Mouse (Mus musculus): Measurements from ENCODE around the gene Lamc3. TPM values are rescaled to one million over a fixed set of nuclear protein-coding genes. Genes with fewer than 3 reads are reported as not detected.

Lamc3 gene
- total RNA-seq, 2 experiments from 2014 or later, result 0.62 to 0.95 TPM

DNA sequence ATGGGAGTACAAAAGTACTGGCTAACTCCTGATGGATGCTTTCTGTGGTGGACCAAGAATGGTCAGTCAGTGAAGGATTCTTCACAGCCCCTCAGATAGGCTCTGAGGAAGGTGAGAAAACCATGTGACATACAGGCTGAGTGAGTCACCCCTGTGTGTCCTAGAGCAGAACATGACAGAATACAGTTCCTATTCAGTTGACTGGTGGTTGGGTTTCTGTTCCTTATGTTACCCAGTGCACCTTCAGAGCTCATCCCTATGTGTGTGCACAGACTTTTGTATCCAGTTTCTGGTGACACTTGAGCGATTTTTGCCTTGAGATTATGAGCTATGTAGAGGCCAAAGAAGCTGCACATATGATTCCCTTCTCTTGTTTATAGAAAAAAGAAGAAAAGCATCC, 100.7 kb downstream of the Lamc3 start:
- no peak for DNase-seq

DNA sequence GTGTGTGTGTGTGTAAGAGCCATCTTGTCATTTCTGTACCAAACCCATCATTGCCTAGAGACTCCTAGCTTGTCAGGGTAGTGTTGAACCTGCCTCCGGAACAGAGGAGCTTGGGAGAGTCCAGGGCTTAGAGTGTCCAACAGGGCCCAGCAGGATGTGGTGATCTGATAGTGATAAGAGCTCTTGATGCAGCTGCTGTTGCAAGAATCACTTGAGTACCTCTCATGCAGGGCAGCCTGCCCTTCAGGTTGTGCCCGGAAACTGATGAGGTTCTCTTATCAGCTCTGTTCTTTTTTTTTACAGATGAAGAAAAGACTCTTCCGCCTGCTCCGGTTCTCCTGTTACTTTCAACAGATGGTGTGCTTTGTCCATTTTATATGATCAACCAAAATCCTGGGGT, 103.9 kb downstream of the Lamc3 start:
- DNase-seq, result no peak

DNA sequence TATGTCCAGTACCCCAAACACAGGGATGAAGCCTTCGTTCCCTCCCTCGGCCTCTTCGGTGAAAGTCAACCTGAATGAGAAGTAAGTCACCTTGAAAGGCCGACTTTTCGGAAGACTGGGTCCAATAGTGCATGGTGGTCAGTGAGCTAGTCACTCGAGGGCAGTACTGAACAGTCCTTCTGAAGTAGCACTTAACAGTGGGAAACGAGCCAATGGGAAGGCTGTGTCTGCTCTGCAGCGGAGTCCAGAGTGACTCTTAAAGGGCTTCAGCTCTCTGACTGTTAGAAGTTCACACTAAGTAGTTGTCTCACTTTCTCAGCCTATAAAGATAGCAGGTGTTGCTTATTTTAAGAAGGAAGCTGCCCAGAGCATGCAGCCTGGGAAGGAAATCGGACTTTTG, 107.8 kb downstream of the Lamc3 start:
- DNase-seq, result no peak

DNA sequence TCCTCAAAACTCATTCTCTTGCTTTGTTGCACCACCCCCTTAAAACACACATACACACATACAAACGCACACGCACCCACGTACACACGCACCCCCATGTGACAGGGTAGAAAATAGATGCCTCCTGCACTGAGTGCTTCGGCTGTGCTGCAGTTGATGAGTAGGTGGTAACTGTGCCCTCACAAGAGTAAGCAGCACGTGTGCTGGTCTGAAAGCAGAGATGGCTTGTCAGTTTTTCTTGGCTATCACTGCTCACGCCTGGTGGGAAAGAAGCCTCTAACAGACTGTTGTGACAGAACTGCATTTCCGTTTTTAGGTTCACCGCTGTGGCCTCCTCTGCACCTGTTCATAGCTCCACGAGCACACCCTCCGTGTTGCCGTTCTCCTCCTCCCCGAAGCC, 109.0 kb downstream of the Lamc3 start:
- DNase-seq, result no peak

Other genes with a start within 250 kb of the Lamc3 start
- not detected for gene Prdm12, start 247.3 kb upstream of the Lamc3 start, total RNA-seq (2021)
- gene Exosc2, start 216.6 kb upstream of the Lamc3 start, total RNA-seq (2021), result 10 to 100 TPM; 21.6 to 22.9 TPM
- 10 to 100 TPM; 80.1 to 90.6 TPM for gene Abl1, start 198.9 kb upstream of the Lamc3 start, total RNA-seq (2021)
- not detected for gene Qrfp, start 76.7 kb upstream of the Lamc3 start, total RNA-seq (2021)
- gene Fibcd1, start 41.3 kb upstream of the Lamc3 start, total RNA-seq (2021), result not detected
- 10 to 100 TPM; 21.1 to 24.0 TPM for gene Aif1l, start 62.8 kb downstream of the Lamc3 start, total RNA-seq (2021)
- gene Nup214, start 87.1 kb downstream of the Lamc3 start, total RNA-seq (2021), result 10 to 100 TPM; 50.4 to 51.1 TPM
- gene Fam78a, start 197.6 kb downstream of the Lamc3 start, total RNA-seq (2021), result 10 to 100 TPM; 40.9 to 42.5 TPM
- gene Plpp7, start 208.2 kb downstream of the Lamc3 start, total RNA-seq (2021), result 10 to 100 TPM; 15.7 to 20.5 TPM

All from heart, postnatal 4 days (tissue).